Mouse (Mus musculus) liver, adult 2 months (tissue): ENCODE measurements around the gene Hist1h2ab. TPM values are rescaled to one million over a fixed set of nuclear protein-coding genes. Genes with fewer than 3 reads are reported as not detected.
A peak's percentile ranks its signal among the peaks of the same experiment; 100 is the strongest.

Experiments used
- DNase-seq: peaks from one replicate; pipeline ENCODE4 v3.0.0-alpha.2; 2011; ENCODE audit warnings: low read depth, low spot score; ENCODE audit errors: extremely low read depth
- H3K27ac ChIP-seq: fragments of 200-500 bp; replicated peaks from 2 replicates; pipeline ENCODE4 v1.5.1; 2012; ENCODE audit warnings: low read depth, mild to moderate bottlenecking, control low read depth, inconsistent platforms, low read length; ENCODE audit not compliant: insufficient read depth
- H3K27me3 ChIP-seq: fragments of 200-500 bp; 2 replicates; pipeline ENCODE4 v1.6.1; 2012; ENCODE audit warnings: mild to moderate bottlenecking, moderate library complexity, low read length, inconsistent platforms; ENCODE audit not compliant: control insufficient read depth, insufficient read depth
- H3K36me3 ChIP-seq: fragments of 200-500 bp; 2 replicates; pipeline ENCODE4 v1.6.1; 2012; ENCODE audit warnings: low read length, inconsistent platforms; ENCODE audit not compliant: control insufficient read depth, insufficient read depth
- H3K4me1 ChIP-seq: fragments of 200-500 bp; 2 replicates; pipeline ENCODE4 v1.6.1; 2011; ENCODE audit warnings: low read length; ENCODE audit not compliant: control insufficient read depth, insufficient read depth
- H3K4me3 ChIP-seq: fragments of 200-500 bp; 2 replicates; pipeline ENCODE4 v1.5.1; 2011; ENCODE audit warnings: low read depth, mild to moderate bottlenecking, control low read depth, low read length, moderate library complexity; ENCODE audit not compliant: insufficient read depth
- H3K79me2 ChIP-seq: fragments of 200-500 bp; 2 replicates; pipeline ENCODE4 v1.6.1; 2012; ENCODE audit warnings: inconsistent platforms, mild to moderate bottlenecking, low read length, moderate library complexity; ENCODE audit not compliant: control insufficient read depth, insufficient read depth
- H3K9ac ChIP-seq: fragments of 200-500 bp; 2 replicates; pipeline ENCODE4 v1.6.1; 2012; ENCODE audit warnings: low read depth, mild to moderate bottlenecking, control low read depth, inconsistent platforms, low read length
- CTCF ChIP-seq: fragments of 200-500 bp; IDR thresholded peaks from 2 replicates; pipeline ENCODE4 v1.5.1; 2011; ENCODE audit warnings: low read depth, low read length, control low read depth
- POLR2A ChIP-seq: fragments of 200-500 bp; IDR thresholded peaks from 2 replicates; pipeline ENCODE4 v1.6.1; 2011; ENCODE audit warnings: low read length, control low read depth; ENCODE audit not compliant: insufficient read depth; ENCODE audit errors: extremely low read depth
- WGBS: fragments of 180-500 bp; shearing (Covaris S2); methylation state at CpG from one replicate; pipeline ENCODE4 v1.1.7; 2018; 5-methylcytosine and 5-hydroxymethylcytosine counted together
- polyA plus RNA-seq: library from polyadenylated mRNA; depleted of rRNA; stranded (reverse); fragments of >200 nt; gene quantifications from 2 replicates; pipeline ENCODE4 v1.2.3, GENCODE M21; 2012
- total RNA-seq: library from RNA; depleted of rRNA; stranded (reverse); fragments of >200 nt; gene quantifications from 2 replicates; pipeline ENCODE4 v1.2.3, GENCODE M21; 2014

Hist1h2ab gene
- total and polyA plus RNA-seq, 2 experiments, result 1.0 to 19.4 TPM

GRCm38 (mm10) chr13:23740256-23740840 is 10.6 kb upstream of the Hist1h2ab start:
- Histone ChIP-seq H3K4me1 (peaks cover 8% of the 10 kb centered on the region; the same call in 1 of the 2 replicates), H3K36me3 (no peaks in the 10 kb centered on the region), H3K27me3 (no peaks in the 10 kb centered on the region), H3K4me3 (peak overlapping the region; percentile 63), H3K9ac (peak overlapping the region; percentile 57), H3K79me2 (no peaks in the 10 kb centered on the region), H3K27ac (peak overlapping the region; percentile 65; the same call in 1 of the 2 replicates)
- WGBS, result 19% methylated on average over 13 of the region's 13 CpGs
- no peak for TF ChIP-seq POLR2A
- no peak for TF ChIP-seq CTCF
- DNase-seq, result no peak

DNA sequence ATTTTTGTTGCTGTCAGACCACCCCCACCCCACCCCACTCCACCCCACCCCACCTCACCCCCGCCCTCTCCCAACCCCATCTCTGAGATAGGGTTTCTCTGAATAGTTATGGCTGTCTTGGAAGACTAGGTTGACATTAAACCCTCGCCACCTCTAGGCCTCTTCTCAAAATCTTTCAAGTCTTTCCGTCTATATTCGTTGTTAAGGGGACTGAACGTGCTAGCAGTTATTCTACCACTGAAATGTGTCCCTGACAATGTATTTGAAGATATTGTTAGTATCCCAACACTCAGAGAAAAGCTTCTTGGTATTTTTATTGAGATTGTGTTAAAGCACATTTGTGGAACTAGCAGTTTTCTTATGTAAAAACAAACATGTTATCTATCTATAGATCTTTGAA is 10.0 kb upstream of the Hist1h2ab start:
- Histone ChIP-seq H3K9ac (no peak overlapping the region), H3K27me3 (no peaks in the 10 kb centered on the region), H3K36me3 (no peaks in the 10 kb centered on the region), H3K4me1 (peaks cover 10% of the 10 kb centered on the region; the same call in 1 of the 2 replicates), H3K27ac (no peak overlapping the region), H3K4me3 (no peak overlapping the region), H3K79me2 (no peaks in the 10 kb centered on the region)
- DNase-seq, result no peak
- 70% methylated on average over 5 of the region's 5 CpGs for WGBS
- TF ChIP-seq CTCF, result no peak
- TF ChIP-seq POLR2A, result no peak

DNA sequence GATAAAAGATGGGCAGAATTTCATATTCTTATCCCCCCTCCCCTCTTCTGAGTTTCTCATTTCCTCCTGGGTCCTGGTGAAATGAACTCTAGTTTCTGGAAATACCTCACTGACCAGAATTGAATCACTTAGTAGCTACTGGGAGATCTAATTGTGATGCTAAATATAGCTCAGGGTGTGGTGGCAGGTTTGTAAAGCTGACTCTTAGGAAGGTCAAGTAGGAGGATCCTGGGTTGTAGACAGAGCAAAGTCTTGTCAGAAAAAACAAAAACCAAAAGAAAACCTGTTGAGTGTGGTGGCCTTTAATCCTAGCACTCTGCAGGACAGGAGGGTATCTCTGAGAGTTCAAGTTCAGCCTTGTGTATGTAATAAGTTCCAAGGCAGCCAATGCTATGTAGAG is 8.9 kb upstream of the Hist1h2ab start:
- Histone ChIP-seq H3K27me3 (no peaks in the 10 kb centered on the region), H3K36me3 (no peaks in the 10 kb centered on the region), H3K4me1 (peaks cover 10% of the 10 kb centered on the region; the same call in 1 of the 2 replicates), H3K4me3 (no peak overlapping the region), H3K9ac (no peak overlapping the region), H3K79me2 (no peaks in the 10 kb centered on the region), H3K27ac (no peak overlapping the region)
- TF ChIP-seq CTCF (no peak), POLR2A (no peak)
- no peak for DNase-seq

GRCm38 (mm10) chr13:23743215-23743614 is 7.7 kb upstream of the Hist1h2ab start:
- DNase-seq, result no peak
- 89% methylated on average over 5 of the region's 5 CpGs for WGBS

DNA sequence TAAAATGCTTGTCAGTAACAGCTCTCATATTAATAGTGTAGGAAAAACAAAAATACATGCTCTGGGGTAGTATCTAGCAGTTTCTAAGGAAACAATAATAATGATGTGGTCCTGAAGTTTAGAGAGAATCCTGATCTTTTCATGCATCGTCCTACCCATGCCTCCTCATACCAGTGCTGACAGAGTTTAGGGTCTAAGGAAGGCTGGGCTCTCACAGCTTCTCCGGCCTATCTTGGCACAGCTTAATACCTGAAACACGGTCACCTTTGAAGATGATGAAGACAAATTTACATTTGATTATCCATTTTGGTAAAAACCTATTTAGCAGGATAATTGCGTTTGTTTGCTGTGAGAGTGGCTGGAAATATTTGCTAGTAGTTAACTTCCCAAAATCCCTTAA is 7.0 kb upstream of the Hist1h2ab start:
- Histone ChIP-seq H3K27me3 (no peaks in the 10 kb centered on the region), H3K79me2 (no peaks in the 10 kb centered on the region), H3K4me3 (no peak overlapping the region), H3K4me1 (peaks cover 14% of the 10 kb centered on the region; the same call in 1 of the 2 replicates), H3K27ac (no peak overlapping the region), H3K36me3 (no peaks in the 10 kb centered on the region), H3K9ac (no peak overlapping the region)
- TF ChIP-seq CTCF (no peak), POLR2A (no peak)
- WGBS, result 63% methylated on average over 4 of the region's 4 CpGs
- no peak for DNase-seq

More at GRCm38 (mm10) chr13:23743215-23743614, 7.7 kb upstream of the Hist1h2ab start:
- no peak overlapping the region for H3K9ac ChIP-seq
- peaks cover 14% of the 10 kb centered on the region; the same call in 1 of the 2 replicates for H3K4me1 ChIP-seq
- H3K36me3 ChIP-seq, result no peaks in the 10 kb centered on the region
- no peak overlapping the region for H3K27ac ChIP-seq
- no peak overlapping the region for H3K4me3 ChIP-seq
- no peak for TF ChIP-seq CTCF
- no peak for TF ChIP-seq POLR2A
- no peaks in the 10 kb centered on the region for H3K79me2 ChIP-seq
- no peaks in the 10 kb centered on the region for H3K27me3 ChIP-seq
